Mouse (Mus musculus) CH12F3 (cell line): Measurements from ENCODE around the gene Stk33.

Experiments used
- in situ Hi-C: fragments of 300-500 bp; cut with MboI; formaldehyde crosslinking; loops from 2 replicates; pipeline ENCODE4 v1.14.3; 2020; ENCODE audit warnings: low sequenced_read_pairs

The Stk33 gene

DNA sequence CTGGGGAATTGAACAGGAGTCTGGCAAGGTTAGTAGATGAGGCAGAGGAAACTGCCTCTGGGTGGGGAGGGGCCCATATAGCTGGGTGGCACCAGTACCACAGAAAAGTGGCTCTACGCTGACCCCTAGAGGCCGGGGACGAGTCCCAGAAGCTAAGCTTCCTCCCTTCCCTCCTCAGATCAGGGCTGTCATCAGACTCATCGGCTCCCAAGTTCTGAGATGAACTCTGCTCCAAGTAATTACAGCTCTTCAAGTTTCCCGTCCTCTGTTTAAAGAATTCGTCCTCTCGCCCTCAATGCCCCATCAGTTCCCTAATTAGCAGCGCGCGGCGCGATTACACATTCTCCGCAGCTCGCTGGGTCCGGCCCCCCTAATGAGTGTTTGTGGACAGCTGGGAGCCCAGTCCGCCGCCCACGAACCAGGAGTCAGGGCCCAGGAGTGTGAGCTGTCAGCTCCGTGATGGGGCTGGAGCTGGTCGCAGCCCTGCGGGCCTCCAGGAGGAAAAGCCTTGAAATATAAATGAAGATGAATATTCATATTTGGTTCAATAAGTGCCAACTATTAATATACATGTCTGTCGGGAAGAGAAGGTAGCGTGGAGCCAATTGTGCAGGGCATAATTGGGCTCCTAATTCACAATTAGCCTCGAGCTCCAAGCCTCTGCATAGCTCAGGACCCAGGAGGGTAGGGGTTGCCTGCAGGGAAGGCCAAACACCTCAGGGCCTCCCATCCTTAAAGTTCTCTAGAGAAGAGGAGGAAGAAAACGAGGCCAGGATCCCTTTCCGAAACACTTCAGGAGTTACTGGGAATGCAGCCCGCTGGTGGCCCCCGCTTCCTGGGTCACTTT lies 183.2 kb downstream of the Stk33 start:
- in situ Hi-C loops: no loop called here

DNA sequence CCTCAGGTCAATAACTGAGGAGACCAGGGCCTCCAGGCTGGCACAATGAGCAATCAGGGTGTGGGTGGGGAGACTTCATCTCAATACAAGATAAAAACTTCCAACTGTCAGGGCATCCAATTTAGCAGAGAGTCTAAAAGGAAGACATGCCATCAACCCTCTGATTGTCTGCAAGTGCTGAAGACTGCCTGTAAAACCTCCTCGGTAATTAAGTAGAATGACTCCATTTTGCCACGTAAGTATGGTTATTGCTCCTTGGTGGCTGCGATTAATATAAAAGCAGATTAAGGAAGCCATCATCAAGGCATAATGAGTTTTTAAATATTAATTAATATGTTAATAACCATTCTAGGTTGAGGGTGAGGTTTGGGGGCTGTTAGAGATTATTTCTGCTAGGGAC lies 187.5 kb downstream of the Stk33 start:
- in situ Hi-C loops: no loop called here

DNA sequence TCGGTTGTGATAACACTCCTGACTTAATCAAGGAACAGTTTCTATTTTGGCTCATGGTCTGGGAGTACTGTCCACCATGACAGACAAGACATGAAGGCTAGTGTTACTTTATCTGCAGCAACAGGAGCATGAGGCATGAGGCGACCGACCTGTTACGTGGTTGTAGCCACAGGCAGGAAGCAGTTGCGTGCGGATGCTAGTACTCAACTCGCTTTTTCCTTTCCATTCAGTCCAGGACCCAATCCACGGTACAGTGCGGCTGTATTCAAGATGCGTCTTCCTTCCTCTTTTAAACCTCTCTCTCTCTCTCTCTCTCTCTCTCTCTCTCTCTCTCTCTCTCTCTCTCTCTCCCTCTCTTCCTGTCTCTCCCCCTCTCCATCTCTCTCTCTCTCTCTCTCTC lies 194.1 kb downstream of the Stk33 start:
- in situ Hi-C loops: no loop called here

DNA sequence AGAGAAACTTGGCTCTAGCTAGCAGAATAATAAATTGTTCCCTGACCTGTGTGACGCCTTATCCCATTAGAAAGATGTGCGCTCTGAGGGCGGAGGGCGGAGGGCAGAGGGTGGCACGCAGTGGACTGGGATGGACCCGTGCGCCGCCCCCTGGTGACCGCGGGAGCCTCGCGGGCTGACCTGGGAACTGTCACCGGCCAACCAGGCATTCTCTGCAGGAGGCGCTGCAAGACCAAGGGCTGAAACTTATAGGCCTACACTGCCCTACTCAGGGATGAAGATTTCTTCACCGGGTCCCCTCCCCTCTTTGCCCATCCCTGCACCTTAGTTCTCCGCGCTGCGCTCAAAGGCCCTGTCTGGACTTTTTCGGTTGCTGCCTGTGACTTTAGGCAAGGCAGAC lies 197.6 kb downstream of the Stk33 start:
- in situ Hi-C loops: no loop called here

DNA sequence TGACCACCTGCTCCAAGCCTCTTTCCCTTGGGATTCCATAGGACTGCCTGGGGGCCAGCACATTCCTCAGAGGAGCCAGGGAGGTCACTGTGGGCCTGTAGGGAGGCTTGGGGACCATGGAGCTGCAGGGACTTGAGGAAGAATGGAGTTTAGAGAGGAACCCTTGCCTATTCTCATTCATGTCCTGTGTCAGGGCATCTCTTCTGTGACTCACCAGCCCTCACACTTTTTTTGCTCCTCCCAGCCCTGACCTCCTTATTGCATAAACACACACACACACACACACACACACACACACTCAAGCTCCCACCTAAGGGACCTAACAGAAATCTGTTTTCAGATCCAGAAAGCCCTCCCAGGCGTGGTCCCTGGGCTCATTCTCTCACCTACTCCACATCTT lies 199.5 kb downstream of the Stk33 start:
- in situ Hi-C loops: no loop called here

DNA sequence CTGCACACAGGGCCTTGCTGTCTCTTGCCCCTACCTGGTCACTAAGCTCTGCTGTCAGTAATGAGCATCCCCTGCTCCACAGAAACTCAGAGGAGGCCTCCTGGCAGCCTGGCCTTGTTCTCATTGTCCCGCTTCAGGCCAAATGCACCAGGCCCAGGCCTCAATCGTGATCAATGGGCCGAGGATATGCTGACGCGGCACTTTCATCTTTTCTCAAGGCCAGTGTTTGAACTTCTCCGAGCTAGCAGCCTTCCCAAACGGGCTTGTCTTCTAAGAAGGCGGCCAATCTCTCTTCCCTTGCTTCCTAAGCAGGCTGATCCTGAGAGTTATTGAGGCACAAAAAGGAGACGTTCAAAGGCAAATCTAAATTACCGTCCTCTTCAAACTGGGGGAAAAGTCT lies 200.2 kb downstream of the Stk33 start:
- in situ Hi-C loops: no loop called here

DNA sequence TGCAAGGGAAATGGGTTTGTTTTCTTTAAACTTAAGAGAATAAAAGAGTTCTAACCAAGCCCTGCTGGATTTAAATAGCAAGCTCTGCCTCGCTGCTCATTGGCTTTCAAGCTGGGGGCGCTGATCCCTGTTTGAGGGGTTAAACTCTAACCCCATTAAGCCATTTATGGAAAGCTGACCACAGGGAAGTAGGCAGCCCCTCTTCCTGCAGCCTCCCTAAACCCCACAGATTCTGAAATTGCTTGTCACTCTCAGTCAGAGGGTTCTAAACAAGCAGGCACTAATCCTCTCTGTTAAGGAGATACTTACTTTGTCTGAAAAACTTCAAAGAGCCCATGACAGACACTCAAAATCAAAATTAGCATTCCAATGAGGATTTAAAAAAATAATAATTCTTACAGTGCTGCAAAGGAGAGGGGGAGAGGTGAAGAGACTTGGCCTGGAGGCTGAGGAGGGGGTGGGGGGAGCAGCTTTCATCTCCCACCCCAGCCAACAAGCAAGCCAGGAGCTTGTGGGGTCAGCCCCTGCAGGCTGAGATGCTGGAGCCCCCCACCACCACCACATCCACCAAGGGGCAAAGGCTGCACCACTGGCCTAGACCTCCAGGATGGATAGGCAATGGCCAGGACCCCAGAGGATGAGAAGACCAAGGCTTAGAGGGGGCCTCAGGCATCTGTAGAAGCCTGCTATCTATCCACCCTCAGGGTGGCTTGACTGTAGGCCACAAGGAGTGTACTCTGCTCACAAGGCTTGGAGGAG lies 203.8 kb downstream of the Stk33 start:
- in situ Hi-C loops: no loop called here

DNA sequence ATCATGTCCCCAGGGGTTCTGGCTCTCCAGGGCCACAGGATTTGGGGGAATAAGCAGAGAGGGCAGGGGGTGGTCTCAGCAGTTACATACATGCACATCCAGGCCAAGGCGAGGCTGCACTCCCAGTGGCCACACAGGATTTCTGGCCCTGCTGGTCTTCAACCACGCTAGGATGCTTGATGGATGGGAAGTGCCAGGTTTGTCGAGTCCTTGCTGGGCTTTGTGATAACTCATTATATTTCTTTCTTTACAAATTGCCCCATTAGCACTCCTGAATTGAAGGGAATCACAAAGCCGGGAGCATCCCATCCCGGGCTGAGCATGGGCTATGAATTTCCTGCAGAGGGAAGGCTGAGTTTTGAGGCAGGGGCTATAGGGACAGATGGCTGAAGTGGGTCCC lies 204.4 kb downstream of the Stk33 start:
- in situ Hi-C loops: no loop called here

DNA sequence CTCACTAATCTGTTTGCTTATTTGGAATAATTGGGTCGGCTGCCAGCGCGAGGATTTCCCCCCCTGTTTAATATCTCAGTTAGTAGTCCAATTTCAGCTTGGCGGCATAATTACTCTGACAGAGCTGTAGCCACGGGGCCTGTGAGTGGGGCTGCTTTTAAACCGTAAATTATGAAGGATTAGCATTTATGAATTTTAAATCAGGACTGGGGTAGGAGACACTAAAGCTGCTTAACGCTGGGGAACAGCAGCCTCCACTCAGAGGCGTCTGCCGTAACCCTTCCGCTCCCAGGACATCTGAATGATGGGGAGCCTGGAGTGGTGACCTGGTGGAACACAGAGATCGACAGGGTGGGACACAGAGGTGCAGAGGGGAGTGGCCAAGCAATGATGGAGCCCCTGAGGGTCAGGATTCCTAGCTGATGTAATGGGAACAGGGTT lies 207.0 kb downstream of the Stk33 start:
- in situ Hi-C loops: no loop called here

DNA sequence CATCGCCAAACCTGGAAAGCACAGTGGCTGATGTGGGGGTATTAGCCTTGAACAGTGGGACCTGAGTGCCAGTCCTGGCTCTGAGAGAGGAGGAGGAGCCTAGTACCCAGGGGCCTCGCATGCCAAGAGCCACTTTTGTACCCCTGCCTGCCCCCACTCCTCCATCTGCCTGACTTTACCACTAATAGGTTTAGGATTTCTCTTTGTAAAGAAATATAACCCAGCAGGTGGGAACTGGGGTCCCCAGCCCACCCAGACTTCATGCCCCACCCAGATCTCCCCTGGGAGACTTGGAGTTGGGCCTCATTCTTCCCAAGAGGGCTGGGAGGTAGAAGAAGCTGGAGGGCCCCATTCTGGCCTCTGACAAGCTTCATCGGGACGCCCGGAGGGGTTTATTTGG lies 207.6 kb downstream of the Stk33 start:
- in situ Hi-C loops: no loop called here

DNA sequence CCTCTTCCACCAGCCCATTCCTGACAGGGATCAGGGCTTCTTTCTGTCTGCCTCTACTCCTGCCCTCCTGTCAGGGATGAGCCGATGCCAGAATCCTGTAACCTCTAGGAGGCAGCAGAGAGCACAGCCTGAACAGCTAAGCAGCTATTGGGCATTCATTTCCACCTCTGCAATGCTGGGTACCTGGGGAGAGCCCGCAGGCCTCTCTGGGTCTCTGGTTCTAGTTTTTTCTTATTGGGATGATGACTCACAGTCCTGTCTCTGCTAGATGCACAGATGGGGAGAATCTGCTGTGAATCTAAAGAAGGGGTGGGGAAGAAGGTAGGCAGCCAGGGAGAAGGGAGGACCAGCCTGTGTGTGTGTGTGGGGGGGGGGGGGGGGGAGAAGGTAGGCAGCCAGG lies 208.1 kb downstream of the Stk33 start:
- in situ Hi-C loops: no loop called here
